Mouse (Mus musculus) neural tube, embryonic 13.5 days (tissue): ENCODE measurements around the gene Lingo1. TPM values are rescaled to one million over a fixed set of nuclear protein-coding genes. Genes with fewer than 3 reads are reported as not detected.

Experiments
- ATAC-seq: fragments of 200-750 bp; cut with Nextera tagmentation; 2 replicates; pipeline ENCODE4 v1.8.0; 2017; ENCODE audit warnings: low read depth, mild to moderate bottlenecking, moderate TSS enrichment, moderate library complexity
- H3K27ac ChIP-seq: fragments of 300-500 bp; sonication (generic); replicated peaks from 2 replicates; pipeline ENCODE4 v1.5.1; 2015; ENCODE audit warnings: moderate library complexity, mild to moderate bottlenecking, inconsistent platforms
- H3K27me3 ChIP-seq: fragments of 300-500 bp; sonication (generic); 2 replicates; pipeline ENCODE4 v1.6.1; 2015; ENCODE audit warnings: mild to moderate bottlenecking, inconsistent platforms
- H3K36me3 ChIP-seq: fragments of 300-500 bp; sonication (generic); 2 replicates; pipeline ENCODE4 v1.6.1; 2015; ENCODE audit warnings: mild to moderate bottlenecking, inconsistent platforms
- H3K4me1 ChIP-seq: fragments of 300-500 bp; sonication (generic); replicated peaks from 2 replicates; pipeline ENCODE4 v1.6.1; 2015; ENCODE audit warnings: inconsistent platforms
- H3K4me2 ChIP-seq: fragments of 300-500 bp; sonication (generic); 2 replicates; pipeline ENCODE4 v1.6.1; 2015; ENCODE audit warnings: inconsistent platforms, mild to moderate bottlenecking, moderate library complexity
- H3K4me3 ChIP-seq: fragments of 300-500 bp; sonication (generic); 2 replicates; pipeline ENCODE4 v1.5.1; 2015; ENCODE audit warnings: mild to moderate bottlenecking, inconsistent platforms
- H3K9ac ChIP-seq: fragments of 300-500 bp; sonication (generic); 2 replicates; pipeline ENCODE4 v1.6.1; 2015; ENCODE audit warnings: moderate library complexity, mild to moderate bottlenecking, inconsistent platforms
- H3K9me3 ChIP-seq: fragments of 300-500 bp; sonication (generic); 2 replicates; pipeline ENCODE4 v1.6.1; 2016; ENCODE audit warnings: inconsistent platforms
- whole genome bisulfite sequencing: fragments of 180-500 bp; shearing (Covaris S2); methylation state at CpG from one replicate; pipeline ENCODE4 v1.1.7; 2015; 5-methylcytosine and 5-hydroxymethylcytosine counted together
- polyA plus RNA-seq: library from polyadenylated mRNA; unstranded; fragments of >200 nt; fragmentation: Nextera tagmentation; extraction: Ambion mirVana; gene quantifications from 2 replicates; pipeline ENCODE4 v1.2.1, GENCODE M21; 2015

Lingo1 gene
- polyA plus RNA-seq, 1 experiment from 2014 or later, result 59.4 TPM

- Histone ChIP-seq H3K9ac (peak overlapping the region; percentile 56), H3K27ac (peak overlapping the region; percentile 68), H3K36me3 (no peaks in the 10 kb centered on the region), H3K9me3 (no peaks in the 10 kb centered on the region), H3K4me2 (peak overlapping the region; percentile 52), H3K4me3 (peak overlapping the region; percentile 17), H3K27me3 (peaks cover 9% of the 10 kb centered on the region), H3K4me1 (peaks cover 50% of the 10 kb centered on the region)
- WGBS, result 6% methylated on average over 21 of the region's 21 CpGs
- ATAC-seq, result peak; percentile 71
These were observed 29.4 kb upstream of the Lingo1 start for GRCm38 (mm10) chr9:56825476-56826213.

- WGBS, result 3% methylated on average over 3 of the region's 3 CpGs
- peak; percentile 36; the same call in 1 of the 2 replicates for ATAC-seq
These were observed 28.6 kb upstream of the Lingo1 start for GRCm38 (mm10) chr9:56824900-56825299.

GRCm38 (mm10) chr9:56810916-56811315 is 14.6 kb upstream of the Lingo1 start:
- Histone ChIP-seq H3K4me1 (no peaks in the 10 kb centered on the region), H3K36me3 (no peaks in the 10 kb centered on the region), H3K9me3 (peaks cover 5% of the 10 kb centered on the region; the same call in 1 of the 2 replicates), H3K4me2 (no peak overlapping the region), H3K4me3 (no peak overlapping the region), H3K27me3 (peaks cover 9% of the 10 kb centered on the region), H3K27ac (no peak overlapping the region), H3K9ac (no peak overlapping the region)
- WGBS, result 81% methylated on average over 1 of the region's 1 CpGs
- no peak for ATAC-seq

More at GRCm38 (mm10) chr9:56824900-56825299, 28.6 kb upstream of the Lingo1 start:
- H3K9me3 ChIP-seq, result no peaks in the 10 kb centered on the region
- H3K27me3 ChIP-seq, result peaks cover 9% of the 10 kb centered on the region
- H3K4me3 ChIP-seq, result no peak overlapping the region
- peaks cover 43% of the 10 kb centered on the region for H3K4me1 ChIP-seq
- H3K9ac ChIP-seq, result no peak overlapping the region
- peak overlapping the region; percentile 52; the same call in 1 of the 2 replicates for H3K4me2 ChIP-seq
- no peaks in the 10 kb centered on the region for H3K36me3 ChIP-seq
- peak overlapping the region; percentile 68; the same call in 1 of the 2 replicates for H3K27ac ChIP-seq

- no peak overlapping the region for H3K9ac ChIP-seq
- H3K27ac ChIP-seq, result no peak overlapping the region
- WGBS, result 86% methylated on average over 6 of the region's 6 CpGs
- H3K4me3 ChIP-seq, result no peak overlapping the region
- no peaks in the 10 kb centered on the region for H3K4me1 ChIP-seq
- no peaks in the 10 kb centered on the region for H3K36me3 ChIP-seq
- no peak overlapping the region for H3K4me2 ChIP-seq
- peaks cover 4% of the 10 kb centered on the region for H3K27me3 ChIP-seq
- H3K9me3 ChIP-seq, result peaks cover 5% of the 10 kb centered on the region; the same call in 1 of the 2 replicates
- ATAC-seq, result no peak
These were observed 11.7 kb upstream of the Lingo1 start for GRCm38 (mm10) chr9:56807990-56808389.

GRCm38 (mm10) chr9:56803146-56803545 is 6.9 kb upstream of the Lingo1 start:
- Histone ChIP-seq H3K4me2 (no peak overlapping the region), H3K4me1 (0 out of 2 replicates have a peak, but pooled peaks cover 3% of the 10 kb centered on the region), H3K27me3 (peaks cover 26% of the 10 kb centered on the region), H3K27ac (no peak overlapping the region), H3K9ac (no peak overlapping the region), H3K36me3 (no peaks in the 10 kb centered on the region), H3K9me3 (no peaks in the 10 kb centered on the region), H3K4me3 (no peak overlapping the region)
- WGBS, result 80% methylated on average over 7 of the region's 7 CpGs
- ATAC-seq, result no peak

GRCm38 (mm10) chr9:56797876-56798275 is 1.6 kb upstream of the Lingo1 start:
- no peak overlapping the region for H3K4me2 ChIP-seq
- no peaks in the 10 kb centered on the region for H3K9me3 ChIP-seq
- no peaks in the 10 kb centered on the region for H3K36me3 ChIP-seq
- 0 out of 2 replicates have a peak, but pooled peaks have one; percentile 13 for ATAC-seq
- peaks cover 79% of the 10 kb centered on the region for H3K27me3 ChIP-seq
- no peak overlapping the region for H3K9ac ChIP-seq
- no peak overlapping the region for H3K27ac ChIP-seq
- no peak overlapping the region for H3K4me3 ChIP-seq
- 12% methylated on average over 5 of the region's 5 CpGs for WGBS
- peaks cover 33% of the 10 kb centered on the region for H3K4me1 ChIP-seq

GRCm38 (mm10) chr9:56796656-56797131 is 426 bp upstream of the Lingo1 start:
- H3K4me3 ChIP-seq, result peak overlapping the region; percentile 61
- no peaks in the 10 kb centered on the region for H3K36me3 ChIP-seq
- peak overlapping the region; percentile 78 for H3K4me2 ChIP-seq
- H3K9ac ChIP-seq, result peak overlapping the region; percentile 80
- under 1% methylated on average over 41 of the region's 41 CpGs for WGBS
- peaks cover 84% of the 10 kb centered on the region for H3K27me3 ChIP-seq
- no peaks in the 10 kb centered on the region for H3K9me3 ChIP-seq
- ATAC-seq, result peak; percentile 57
- peaks cover 44% of the 10 kb centered on the region for H3K4me1 ChIP-seq
- peak overlapping the region; percentile 89 for H3K27ac ChIP-seq

GRCm38 (mm10) chr9:56791696-56792261 is 4.5 kb downstream of the Lingo1 start:
- Histone ChIP-seq H3K4me1 (peaks cover 32% of the 10 kb centered on the region), H3K36me3 (no peaks in the 10 kb centered on the region), H3K4me2 (no peak overlapping the region), H3K9ac (no peak overlapping the region), H3K27me3 (peaks cover 44% of the 10 kb centered on the region), H3K27ac (no peak overlapping the region), H3K9me3 (no peaks in the 10 kb centered on the region), H3K4me3 (no peak overlapping the region)
- 54% methylated on average over 11 of the region's 11 CpGs for WGBS
- no peak for ATAC-seq

- no peaks in the 10 kb centered on the region; the same call in 1 of the 2 replicates for H3K4me1 ChIP-seq
- WGBS, result 79% methylated on average over 10 of the region's 10 CpGs
- no peaks in the 10 kb centered on the region for H3K27me3 ChIP-seq
- H3K9me3 ChIP-seq, result no peaks in the 10 kb centered on the region
- H3K4me2 ChIP-seq, result no peak overlapping the region
- H3K4me3 ChIP-seq, result no peak overlapping the region
- no peaks in the 10 kb centered on the region for H3K36me3 ChIP-seq
- no peak overlapping the region for H3K27ac ChIP-seq
- ATAC-seq, result no peak
- no peak overlapping the region for H3K9ac ChIP-seq
These were observed 11.7 kb downstream of the Lingo1 start for GRCm38 (mm10) chr9:56784576-56784975.

- Histone ChIP-seq H3K4me1 (peaks cover 19% of the 10 kb centered on the region), H3K36me3 (no peaks in the 10 kb centered on the region), H3K4me2 (no peak overlapping the region), H3K27ac (0 out of 2 replicates have a peak overlapping the region, but pooled peaks have one; percentile 33), H3K27me3 (no peaks in the 10 kb centered on the region), H3K9me3 (no peaks in the 10 kb centered on the region), H3K9ac (0 out of 2 replicates have a peak overlapping the region, but pooled peaks have one; percentile 34), H3K4me3 (no peak overlapping the region)
- ATAC-seq, result no peak
- WGBS, result 56% methylated on average over 11 of the region's 11 CpGs
These were observed 19.1 kb downstream of the Lingo1 start for GRCm38 (mm10) chr9:56776881-56777801.

GRCm38 (mm10) chr9:56775161-56775934 is 20.9 kb downstream of the Lingo1 start:
- WGBS, result 76% methylated on average over 7 of the region's 7 CpGs
- Histone ChIP-seq H3K4me1 (peaks cover 35% of the 10 kb centered on the region), H3K27ac (no peak overlapping the region), H3K27me3 (0 out of 2 replicates have a peak, but pooled peaks cover 4% of the 10 kb centered on the region), H3K4me2 (no peak overlapping the region), H3K36me3 (no peaks in the 10 kb centered on the region), H3K4me3 (no peak overlapping the region), H3K9me3 (no peaks in the 10 kb centered on the region), H3K9ac (no peak overlapping the region)
- ATAC-seq, result no peak
